In genomic region chr2:106772643-106773042, GRCm38 (mm10) we compare ENCODE assay signal across 22 mouse cellular contexts.
DNase-seq lines count a peak whose midpoint lies in the region; ATAC-seq and TF ChIP-seq lines count a peak whose summit lies in the region.
"Had no signal": no experiment of that assay in that cellular context is flagged by ENCODE, and none has a peak within 500 bp of the region (broad histone marks: within the 10 kb centered on the region; RNA-seq: fewer than 3 reads in every experiment).

No protein-coding gene starts in this region.

- TF ChIP-seq CTCF in brain, embryonic 14.5 days (IDR thresholded peaks at IDR 0.05; ENCODE audit: borderline replicate concordance, extremely low read depth, insufficient read depth, insufficient read length) = no peak

- no peaks in the 10 kb centered on the region for H3K4me1 ChIP-seq in forebrain, embryonic 11.5 days (replicated peaks; ENCODE audit: control insufficient read depth, insufficient read depth, low read length)
- peaks cover 22% of the 10 kb centered on the region for H3K4me1 ChIP-seq in forebrain, embryonic 10.5 days
- H3K4me1 ChIP-seq in hindbrain, embryonic 14.5 days (replicated peaks; ENCODE audit: control insufficient read depth, insufficient read depth, low read length) = peaks cover 4% of the 10 kb centered on the region; the same call in 1 of the 2 replicates
- peaks cover 16% of the 10 kb centered on the region for H3K4me1 ChIP-seq in hindbrain, embryonic 10.5 days (replicated peaks)
- H3K4me1 ChIP-seq: heart, embryonic 15.5 days had no signal

- TF ChIP-seq POLR2A in brain, embryonic 14.5 days (IDR thresholded peaks at IDR 0.05; ENCODE audit: borderline replicate concordance, extremely low read depth, insufficient read depth, insufficient read length, poor library complexity, severe bottlenecking) = no peak

- DNase-seq in forebrain, embryonic 11.5 days (ENCODE audit: low spot score) = peak; percentile 50
- no peak for DNase-seq in forebrain, embryonic 10.5 days (ENCODE audit: extremely low spot score, low spot score)
- no peak for DNase-seq in hindbrain, embryonic 14.5 days (ENCODE audit: low spot score)
- DNase-seq in hindbrain, embryonic 10.5 days (ENCODE audit: low spot score) = no peak
- peak; percentile 65 for DNase-seq in brain, embryonic 14.5 days (ENCODE audit: low read depth)
- DNase-seq in layer of hippocampus, postnatal 10 days (ENCODE audit: low spot score in 2 of 2) = no peak
- DNase-seq: adrenal gland, adult 8-10 months; adrenal gland, postnatal 25 days; cerebellum, adult 18-20 months; cerebellum, adult 9-10 months; cerebellum, postnatal 14 days; gastrocnemius, postnatal 25 days; heart, adult 18-20 months; heart, postnatal 10 days; heart, postnatal 36 days; kidney, adult 18-20 months had no signal

- no peaks in the 10 kb centered on the region for H3K27me3 ChIP-seq in forebrain, embryonic 11.5 days (ENCODE audit: control insufficient read depth, insufficient read depth, low read length)
- H3K27me3 ChIP-seq in forebrain, embryonic 10.5 days (ENCODE audit: poor library complexity, severe bottlenecking) = no peaks in the 10 kb centered on the region
- no peaks in the 10 kb centered on the region for H3K27me3 ChIP-seq in hindbrain, embryonic 14.5 days (ENCODE audit: control insufficient read depth, insufficient read depth, low read length)
- no peaks in the 10 kb centered on the region for H3K27me3 ChIP-seq in hindbrain, embryonic 10.5 days (ENCODE audit: insufficient read depth, poor library complexity, severe bottlenecking)
- H3K27me3 ChIP-seq: heart, embryonic 12.5 days; heart, embryonic 15.5 days; hindbrain, embryonic 15.5 days had no signal

- no peak overlapping the region for H3K4me3 ChIP-seq in forebrain, embryonic 11.5 days (ENCODE audit: low read depth, low read length)
- H3K4me3 ChIP-seq in forebrain, embryonic 10.5 days = no peak overlapping the region
- no peak overlapping the region for H3K4me3 ChIP-seq in hindbrain, embryonic 14.5 days (replicated peaks; ENCODE audit: low read length)
- H3K4me3 ChIP-seq in hindbrain, embryonic 10.5 days = no peak overlapping the region
- H3K4me3 ChIP-seq: heart, embryonic 12.5 days; heart, embryonic 15.5 days; hindbrain, embryonic 15.5 days had no signal

- no peak overlapping the region for H3K27ac ChIP-seq in forebrain, embryonic 11.5 days (ENCODE audit: low read depth, low read length)
- H3K27ac ChIP-seq in forebrain, embryonic 10.5 days = no peak overlapping the region
- peak overlapping the region; percentile 14; the same call in 1 of the 2 replicates for H3K27ac ChIP-seq in hindbrain, embryonic 14.5 days
- H3K27ac ChIP-seq in hindbrain, embryonic 10.5 days = no peak overlapping the region
- H3K27ac ChIP-seq: heart, embryonic 15.5 days; hindbrain, embryonic 15.5 days had no signal

- no peak for ATAC-seq in forebrain, embryonic 11.5 days (replicated peaks; ENCODE audit: low FRiP score)
- ATAC-seq in hindbrain, embryonic 14.5 days (ENCODE audit: low FRiP score) = no peak
- ATAC-seq: activated CD4-positive, CD25-positive, alpha-beta regulatory T cell, adult 4 months; inflammation-experienced regulatory T-cells, adult 6 months; intestine, embryonic 16.5 days had no signal

- no peak overlapping the region for H3K4me2 ChIP-seq in forebrain, embryonic 11.5 days (ENCODE audit: low read depth, low read length, severe bottlenecking)
- no peak overlapping the region for H3K4me2 ChIP-seq in hindbrain, embryonic 14.5 days (replicated peaks)
- H3K4me2 ChIP-seq: heart, embryonic 12.5 days; heart, embryonic 15.5 days; hindbrain, embryonic 15.5 days had no signal

- WGBS in forebrain, embryonic 11.5 days = 71% methylated on average over 5 of the region's 5 CpGs
- whole genome bisulfite sequencing in forebrain, embryonic 10.5 days = 80% methylated on average over 5 of the region's 5 CpGs
- 58% methylated on average over 5 of the region's 5 CpGs for WGBS in hindbrain, embryonic 14.5 days
- WGBS in hindbrain, embryonic 10.5 days = 69% methylated on average over 5 of the region's 5 CpGs

- no peak overlapping the region for H3K9ac ChIP-seq in forebrain, embryonic 11.5 days (ENCODE audit: low read length)
- no peak overlapping the region for H3K9ac ChIP-seq in hindbrain, embryonic 14.5 days
- H3K9ac ChIP-seq: heart, embryonic 12.5 days; heart, embryonic 15.5 days; hindbrain, embryonic 15.5 days had no signal

- no peaks in the 10 kb centered on the region; the same call in 1 of the 2 replicates for H3K36me3 ChIP-seq in forebrain, embryonic 11.5 days (ENCODE audit: control insufficient read depth, insufficient read depth, low read length)
- H3K36me3 ChIP-seq in forebrain, embryonic 10.5 days (replicated peaks) = peaks cover 7% of the 10 kb centered on the region
- no peaks in the 10 kb centered on the region for H3K36me3 ChIP-seq in hindbrain, embryonic 14.5 days (replicated peaks; ENCODE audit: control insufficient read depth, insufficient read depth)
- H3K36me3 ChIP-seq in hindbrain, embryonic 10.5 days = no peaks in the 10 kb centered on the region
- H3K36me3 ChIP-seq: heart, embryonic 15.5 days; hindbrain, embryonic 15.5 days had no signal

- no peaks in the 10 kb centered on the region for H3K9me3 ChIP-seq in forebrain, embryonic 11.5 days (ENCODE audit: control insufficient read depth, low read length)
- H3K9me3 ChIP-seq in forebrain, embryonic 10.5 days = no peaks in the 10 kb centered on the region
- no peaks in the 10 kb centered on the region for H3K9me3 ChIP-seq in hindbrain, embryonic 14.5 days (ENCODE audit: control insufficient read depth, low read length)
- H3K9me3 ChIP-seq in hindbrain, embryonic 10.5 days = no peaks in the 10 kb centered on the region
- H3K9me3 ChIP-seq: heart, embryonic 12.5 days; heart, embryonic 15.5 days; hindbrain, embryonic 15.5 days had no signal

Comparison
In these comparisons a context has a peak if more than half of its experiments do, and no peak if none do; other contexts are left out.
1. DNase-seq: peak in forebrain, embryonic 11.5 days (single experiment) and brain, embryonic 14.5 days (single experiment); none in forebrain, embryonic 10.5 days (single experiment), hindbrain, embryonic 14.5 days (single experiment), hindbrain, embryonic 10.5 days (single experiment) and layer of hippocampus, postnatal 10 days (0 of 2).